Mouse (Mus musculus) left cerebral cortex, adult 2 months (tissue): Measurements from ENCODE around the gene Snx30. TPM values are rescaled to one million over a fixed set of nuclear protein-coding genes. Genes with fewer than 3 reads are reported as not detected.

ENCODE experiments used
- DNase-seq, 2 experiments: peaks; one replicate each; pipeline ENCODE4 v3.0.0; 2021 to 2022; ENCODE audit warnings: low spot score in 2 of 2, mixed read lengths in 1 of 2; ENCODE audit errors: extremely low spot score in 1 of 2
- H3K27ac ChIP-seq: fragments of 200-600 bp; 2 replicates; pipeline ENCODE4 v1.8.1; 2022
- H3K4me3 ChIP-seq: fragments of 200-600 bp; 2 replicates; pipeline ENCODE4 v1.8.1; 2022
- CTCF ChIP-seq: fragments of 200-600 bp; IDR thresholded peaks from 2 replicates; pipeline ENCODE4 v1.8.1; 2022; ENCODE audit warnings: antibody characterized with exemption, mild to moderate bottlenecking, moderate library complexity
- intact Hi-C: fragments of 180-260 bp; cut with DNase I; formaldehyde crosslinking; loops from one replicate; pipeline ENCODE4 v1.15.1; 2025
- total RNA-seq, 2 experiments: library from RNA; stranded (reverse); gene quantifications; 2 replicates each; pipeline ENCODE4 v1.2.3; 2021

Snx30 gene
- total RNA-seq, 2 experiments from 2014 or later, result 33.4 to 37.2 TPM

DNA sequence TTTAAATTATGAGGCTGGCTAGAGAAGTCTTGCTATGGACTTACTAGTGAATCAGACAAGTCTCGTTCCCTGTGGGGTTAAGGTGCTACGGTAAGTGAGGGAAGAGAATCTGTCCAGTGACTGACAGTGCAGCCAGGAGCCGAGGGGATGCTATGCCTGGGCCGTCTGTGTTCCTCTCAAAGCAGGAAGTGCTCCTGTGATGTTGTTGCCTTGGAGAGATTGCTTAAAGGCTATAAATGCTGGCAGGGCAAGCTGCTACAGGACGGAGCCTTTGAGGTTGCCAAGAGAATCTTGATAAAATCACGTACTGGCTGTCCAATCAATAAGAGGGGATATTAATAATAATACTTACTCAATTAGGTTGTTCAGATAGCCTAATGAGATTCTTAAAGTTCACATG lies 27.2 kb downstream of the Snx30 start:
- intact Hi-C loops, result no loop called here
- TF ChIP-seq CTCF, result no peak

GRCm38 (mm10) chr4:59837659-59838058 lies 32.0 kb downstream of the Snx30 start:
- DNase-seq, result no peak
- intact Hi-C loops, result no loop called here
- no peak overlapping the region for H3K4me3 ChIP-seq
- no peak overlapping the region for H3K27ac ChIP-seq
- no peak for TF ChIP-seq CTCF

More for the DNA sequence above, 27.2 kb downstream of the Snx30 start:
- Histone ChIP-seq H3K27ac (no peak overlapping the region), H3K4me3 (no peak overlapping the region)
- DNase-seq, result no peak

DNA sequence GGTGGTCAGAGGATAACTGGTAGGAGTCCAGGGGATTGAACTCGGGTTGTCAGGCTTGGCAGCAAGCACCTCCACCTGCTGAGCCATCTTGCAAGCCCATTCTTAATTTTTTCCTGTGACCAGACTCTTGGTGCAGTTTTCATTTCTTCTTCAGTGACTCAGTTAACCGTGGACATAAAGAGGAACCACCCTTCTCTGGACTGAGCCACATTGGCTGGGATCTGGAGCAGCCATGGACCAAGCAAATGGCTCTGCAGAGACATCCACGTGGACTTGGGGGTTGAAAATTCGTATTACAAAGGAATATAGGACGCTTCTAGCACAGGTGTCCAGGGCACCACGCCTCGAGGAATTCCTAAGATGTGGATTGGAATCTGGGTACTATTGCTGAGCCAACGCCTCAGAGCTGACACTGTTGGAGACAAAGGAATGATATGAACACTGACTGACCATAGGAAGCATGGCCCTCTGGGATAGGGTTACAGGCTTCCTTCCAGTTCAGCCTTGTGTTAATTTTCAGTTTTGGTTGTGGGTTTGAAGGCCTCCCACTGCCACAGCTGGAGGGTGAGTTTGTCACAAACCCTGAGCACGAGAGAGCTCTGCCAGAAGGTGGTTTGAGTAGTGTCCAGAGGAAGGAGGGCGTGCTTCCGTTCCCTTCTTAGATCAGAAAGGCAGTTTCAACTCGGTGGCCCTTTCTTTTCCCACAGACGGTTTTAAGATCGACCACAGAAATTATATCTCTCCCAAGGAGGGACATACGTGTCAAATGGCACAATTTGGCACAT lies 39.0 kb downstream of the Snx30 start:
- Histone ChIP-seq H3K27ac (no peak overlapping the region), H3K4me3 (no peak overlapping the region)
- no peak for TF ChIP-seq CTCF
- intact Hi-C loops, result loop anchor here (5.0 kb wide), 1 partner anchor 37 kb away; the partner anchor contains the start of gene Snx30
- no peak for DNase-seq

GRCm38 (mm10) chr4:59845245-59845637 lies 39.6 kb downstream of the Snx30 start:
- no peak for TF ChIP-seq CTCF
- no peak for DNase-seq
- Histone ChIP-seq H3K4me3 (no peak overlapping the region), H3K27ac (no peak overlapping the region)
- intact Hi-C loops, result loop anchor here (5.0 kb wide), 1 partner anchor 38 kb away; the partner anchor contains the start of gene Snx30

- no peak overlapping the region for H3K27ac ChIP-seq
Observed at GRCm38 (mm10) chr4:59847447-59847846, 41.8 kb downstream of the Snx30 start.

GRCm38 (mm10) chr4:59850181-59850580 lies 44.5 kb downstream of the Snx30 start:
- intact Hi-C loops, result no loop called here
- peak; percentile 78 for TF ChIP-seq CTCF

More at GRCm38 (mm10) chr4:59847447-59847846, 41.8 kb downstream of the Snx30 start:
- TF ChIP-seq CTCF, result no peak
- intact Hi-C loops, result loop anchor here (5.0 kb wide), 1 partner anchor 40 kb away; the partner anchor contains the start of gene Snx30
- H3K4me3 ChIP-seq, result no peak overlapping the region
- DNase-seq, result no peak

DNA sequence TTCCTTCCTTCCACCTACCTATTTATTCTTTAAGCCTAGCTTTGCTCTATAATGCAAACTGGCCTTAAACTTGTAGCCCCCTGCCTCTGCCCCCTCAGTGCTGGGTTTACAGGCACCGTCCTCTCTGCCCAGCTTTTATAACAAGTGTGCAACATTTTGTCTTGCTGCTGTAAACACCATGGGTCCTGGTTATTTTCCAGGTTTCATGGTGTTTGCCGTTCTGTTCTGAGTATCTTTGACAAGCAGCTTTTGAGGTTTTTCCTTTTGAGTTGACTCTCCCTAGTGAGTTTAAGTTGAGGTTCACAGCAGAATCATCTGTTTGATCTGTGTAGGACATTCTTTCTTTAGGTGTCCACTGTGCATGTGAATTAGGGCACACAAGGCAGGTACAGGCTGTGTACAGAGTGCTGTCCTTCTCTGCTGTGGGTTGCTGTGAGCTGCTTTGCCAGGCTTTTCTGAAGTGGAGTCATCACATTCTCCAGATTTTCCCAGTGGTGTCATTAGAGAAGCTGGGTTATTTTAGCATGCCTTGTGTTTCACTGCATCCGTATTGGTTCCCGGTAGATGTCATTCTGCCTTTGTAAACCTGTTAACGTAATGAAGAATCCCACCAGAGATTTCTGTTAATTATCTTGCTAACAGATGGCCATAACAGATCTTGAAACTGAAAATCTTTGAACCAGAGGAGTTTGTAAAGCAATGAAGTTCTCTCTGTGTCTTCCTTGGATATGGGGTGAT lies 45.4 kb downstream of the Snx30 start:
- H3K27ac ChIP-seq, result no peak overlapping the region
- no peak for DNase-seq
- TF ChIP-seq CTCF, result no peak
- intact Hi-C loops, result loop anchor here (1.0 kb wide), 1 partner anchor 65 kb away; no protein-coding TSS in a partner anchor
- H3K4me3 ChIP-seq, result no peak overlapping the region

More at GRCm38 (mm10) chr4:59850181-59850580, 44.5 kb downstream of the Snx30 start:
- peak; percentile 73 to 78 for DNase-seq
- Histone ChIP-seq H3K4me3 (no peak overlapping the region), H3K27ac (no peak overlapping the region)

GRCm38 (mm10) chr4:59853155-59853554 lies 47.5 kb downstream of the Snx30 start:
- no peak for TF ChIP-seq CTCF
- H3K4me3 ChIP-seq, result no peak overlapping the region
- no peak overlapping the region for H3K27ac ChIP-seq
- no peak for DNase-seq
- intact Hi-C loops, result no loop called here

DNA sequence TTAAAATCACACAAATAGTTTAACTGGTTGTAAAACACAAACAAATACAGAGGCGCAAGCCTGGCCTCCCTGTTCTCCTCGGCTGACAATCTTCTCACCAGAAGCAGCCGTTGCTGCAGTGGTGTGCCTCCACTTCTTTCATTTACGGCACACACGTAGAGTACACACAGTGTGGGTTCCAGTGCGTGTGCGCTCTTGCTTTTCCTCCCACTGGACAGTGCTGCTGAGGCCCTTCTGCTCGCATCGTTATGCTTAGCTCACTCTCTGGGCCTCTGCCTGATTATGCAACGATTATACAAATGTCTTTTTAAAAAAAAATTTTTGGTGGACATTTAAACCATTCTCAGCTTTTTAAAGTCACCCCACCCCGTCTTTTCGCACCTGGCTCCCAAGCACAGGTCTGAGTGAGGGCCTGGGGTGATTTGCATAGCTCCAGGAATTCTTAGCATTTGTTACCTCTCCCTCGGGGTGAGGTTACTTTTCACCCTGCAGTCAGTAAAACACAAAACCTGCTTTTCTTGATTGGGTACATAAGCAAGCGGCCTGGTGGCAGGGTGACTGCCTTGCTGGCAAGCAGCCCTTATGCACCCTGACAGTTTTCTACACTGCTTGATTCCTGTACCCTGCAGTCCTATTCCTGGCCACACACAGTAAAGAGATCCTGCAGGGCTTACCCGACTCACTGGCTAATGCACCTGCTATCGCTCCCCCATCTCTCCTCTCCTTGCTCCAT lies 54.2 kb downstream of the Snx30 start:
- TF ChIP-seq CTCF, result no peak
- Histone ChIP-seq H3K4me3 (no peak overlapping the region), H3K27ac (peak overlapping the region; percentile 76)
- no peak for DNase-seq
- intact Hi-C loops, result no loop called here

DNA sequence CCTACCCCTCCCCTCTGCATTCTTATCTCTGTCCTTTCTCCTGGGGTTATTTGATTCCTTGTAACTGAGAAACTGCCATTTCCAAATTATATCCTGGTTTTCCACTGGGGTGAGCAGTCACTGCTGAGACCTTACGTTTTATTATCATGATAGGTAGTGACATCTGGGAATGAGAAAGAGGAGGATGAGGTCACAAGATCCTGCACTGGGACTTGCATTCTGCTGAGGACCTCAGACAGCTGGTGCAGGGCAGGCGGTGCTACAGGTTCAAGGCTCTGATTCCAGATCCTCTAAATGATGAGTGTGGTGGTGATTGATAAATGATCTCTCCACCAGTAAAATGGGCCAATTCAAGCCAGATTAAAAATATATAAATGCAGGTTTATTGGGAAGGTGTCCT lies 54.8 kb downstream of the Snx30 start:
- intact Hi-C loops, result no loop called here
- H3K27ac ChIP-seq, result peak overlapping the region; percentile 76; the same call in 1 of the 2 replicates
- no peak overlapping the region for H3K4me3 ChIP-seq
- DNase-seq, result no peak
- no peak for TF ChIP-seq CTCF

GRCm38 (mm10) chr4:59861871-59862270 lies 56.2 kb downstream of the Snx30 start:
- intact Hi-C loops, result no loop called here
- Histone ChIP-seq H3K4me3 (no peak overlapping the region), H3K27ac (no peak overlapping the region)
- no peak for TF ChIP-seq CTCF
- DNase-seq, result no peak
